Mouse (Mus musculus) heart, embryonic 11.5 days (tissue): Measurements from ENCODE around the gene Shc3. TPM values are rescaled to one million over a fixed set of nuclear protein-coding genes. Genes with fewer than 3 reads are reported as not detected.

Experiments used
- ATAC-seq: fragments of 200-750 bp; cut with Nextera tagmentation; replicated peaks from 2 replicates; pipeline ENCODE4 v1.8.0; 2017; ENCODE audit warnings: moderate library complexity; ENCODE audit not compliant: insufficient number of reproducible peaks, low FRiP score, low TSS enrichment
- H3K27ac ChIP-seq: fragments of 300-500 bp; sonication (generic); 2 replicates; pipeline ENCODE4 v1.5.1; 2014; ENCODE audit warnings: mild to moderate bottlenecking, low read depth, low read length
- H3K27me3 ChIP-seq: fragments of 300-500 bp; sonication (generic); 2 replicates; pipeline ENCODE4 v1.6.1; 2014; ENCODE audit warnings: mild to moderate bottlenecking, low read length, mixed read lengths; ENCODE audit not compliant: control insufficient read depth, insufficient read depth
- H3K36me3 ChIP-seq: fragments of 300-500 bp; sonication (generic); 2 replicates; pipeline ENCODE4 v1.6.1; 2014; ENCODE audit warnings: mild to moderate bottlenecking, low read length, moderate library complexity, mixed read lengths; ENCODE audit not compliant: control insufficient read depth, insufficient read depth
- H3K4me1 ChIP-seq: fragments of 300-500 bp; sonication (generic); 2 replicates; pipeline ENCODE4 v1.6.1; 2014; ENCODE audit warnings: low read length; ENCODE audit not compliant: control insufficient read depth, insufficient read depth
- H3K4me2 ChIP-seq: fragments of 300-500 bp; sonication (generic); 2 replicates; pipeline ENCODE4 v1.6.1; 2014; ENCODE audit warnings: mild to moderate bottlenecking, moderate library complexity
- H3K4me3 ChIP-seq: fragments of 300-500 bp; sonication (generic); 2 replicates; pipeline ENCODE4 v1.5.1; 2014; ENCODE audit warnings: low read depth, low read length
- H3K9ac ChIP-seq: fragments of 300-500 bp; sonication (generic); 2 replicates; pipeline ENCODE4 v1.6.1; 2014; ENCODE audit warnings: mild to moderate bottlenecking, low read depth, low read length, moderate library complexity
- H3K9me3 ChIP-seq: fragments of 300-500 bp; sonication (generic); replicated peaks from 2 replicates; pipeline ENCODE4 v1.6.1; 2016; ENCODE audit warnings: low read length; ENCODE audit not compliant: control insufficient read depth
- WGBS: fragments of 180-500 bp; shearing (Covaris S2); extraction: QIAGEN DNeasy Blood & Tissue Kit; methylation state at CpG from one replicate; pipeline ENCODE4 v1.1.7; 2014; ENCODE audit not compliant: insufficient replicate concordance; 5-methylcytosine and 5-hydroxymethylcytosine counted together
- polyA plus RNA-seq: library from polyadenylated mRNA; unstranded; fragments of >200 nt; fragmentation: Nextera tagmentation; extraction: Ambion mirVana; gene quantifications from 2 replicates; pipeline ENCODE4 v1.2.1, GENCODE M21; 2014

Shc3 gene
- polyA plus RNA-seq, 1 experiment from 2014 or later, result 0.31 TPM

- peaks cover 4% of the 10 kb centered on the region; the same call in 1 of the 2 replicates for H3K36me3 ChIP-seq
- no peak overlapping the region for H3K9ac ChIP-seq
- ATAC-seq, result no peak
- H3K27ac ChIP-seq, result no peak overlapping the region
- 80% methylated on average over 11 of the region's 11 CpGs for WGBS
- H3K4me3 ChIP-seq, result no peak overlapping the region
- no peaks in the 10 kb centered on the region; the same call in 1 of the 2 replicates for H3K9me3 ChIP-seq
- H3K4me2 ChIP-seq, result no peak overlapping the region
- peaks cover 4% of the 10 kb centered on the region; the same call in 1 of the 2 replicates for H3K4me1 ChIP-seq
- H3K27me3 ChIP-seq, result no peaks in the 10 kb centered on the region
Observed at GRCm38 (mm10) chr13:51416727-51417126, 152.5 kb downstream of the Shc3 start.

- Histone ChIP-seq H3K4me3 (no peak overlapping the region), H3K9me3 (no peaks in the 10 kb centered on the region; the same call in 1 of the 2 replicates), H3K27me3 (no peaks in the 10 kb centered on the region; the same call in 1 of the 2 replicates), H3K27ac (no peak overlapping the region), H3K4me1 (peaks cover 11% of the 10 kb centered on the region), H3K36me3 (peaks cover 4% of the 10 kb centered on the region; the same call in 1 of the 2 replicates), H3K9ac (no peak overlapping the region), H3K4me2 (no peak overlapping the region)
- no peak for ATAC-seq
- WGBS, result 58% methylated on average over 3 of the region's 3 CpGs
Observed at GRCm38 (mm10) chr13:51413461-51413860, 155.8 kb downstream of the Shc3 start.

GRCm38 (mm10) chr13:51411696-51412430 is 157.4 kb downstream of the Shc3 start:
- H3K27ac ChIP-seq, result no peak overlapping the region
- no peak for ATAC-seq
- H3K36me3 ChIP-seq, result 0 out of 2 replicates have a peak, but pooled peaks cover 4% of the 10 kb centered on the region
- H3K4me3 ChIP-seq, result no peak overlapping the region; the same call in 1 of the 2 replicates
- peaks cover 8% of the 10 kb centered on the region for H3K4me1 ChIP-seq
- H3K27me3 ChIP-seq, result peaks cover 3% of the 10 kb centered on the region
- WGBS, result 36% methylated on average over 12 of the region's 12 CpGs
- 0 out of 2 replicates have a peak overlapping the region, but pooled peaks have one; percentile 24 for H3K9ac ChIP-seq
- peak overlapping the region; percentile 8; the same call in 1 of the 2 replicates for H3K4me2 ChIP-seq
- H3K9me3 ChIP-seq, result no peaks in the 10 kb centered on the region; the same call in 1 of the 2 replicates

- Histone ChIP-seq H3K27me3 (peaks cover 3% of the 10 kb centered on the region), H3K27ac (no peak overlapping the region), H3K9me3 (no peaks in the 10 kb centered on the region; the same call in 1 of the 2 replicates), H3K36me3 (0 out of 2 replicates have a peak, but pooled peaks cover 4% of the 10 kb centered on the region), H3K4me1 (peaks cover 8% of the 10 kb centered on the region), H3K4me3 (no peak overlapping the region; the same call in 1 of the 2 replicates), H3K4me2 (peak overlapping the region; percentile 66), H3K9ac (0 out of 2 replicates have a peak overlapping the region, but pooled peaks have one; percentile 24)
- ATAC-seq, result no peak
- WGBS, result 47% methylated on average over 9 of the region's 9 CpGs
Observed at GRCm38 (mm10) chr13:51411243-51411642, 158.0 kb downstream of the Shc3 start.

- Histone ChIP-seq H3K27ac (no peak overlapping the region), H3K9me3 (no peaks in the 10 kb centered on the region; the same call in 1 of the 2 replicates)
Observed at GRCm38 (mm10) chr13:51409936-51410481, 159.2 kb downstream of the Shc3 start.

GRCm38 (mm10) chr13:51408519-51409001 is 160.7 kb downstream of the Shc3 start, which contains the start of gene S1pr3:
S1pr3 (plus strand) TSS chr13:51408639.
- H3K4me2 ChIP-seq, result peak within 1 kb of the TSS; percentile 66
- peaks cover 8% of the 10 kb centered on the region for H3K4me1 ChIP-seq
- H3K27me3 ChIP-seq, result peaks cover 3% of the 10 kb centered on the region
- no peaks in the 10 kb centered on the region for H3K9me3 ChIP-seq
- H3K27ac ChIP-seq, result no peak within 1 kb of the TSS
- peak within 1 kb of the TSS; percentile 45 for H3K4me3 ChIP-seq
- 1% methylated on average over 33 of the region's 33 CpGs for WGBS
- ATAC-seq, result peak; percentile 56; the same call in 1 of the 2 replicates
- no peaks in the 10 kb centered on the region for H3K36me3 ChIP-seq
- H3K9ac ChIP-seq, result peak within 1 kb of the TSS; percentile 72

More at GRCm38 (mm10) chr13:51409936-51410481, 159.2 kb downstream of the Shc3 start:
- peak overlapping the region; percentile 23 for H3K4me3 ChIP-seq
- H3K9ac ChIP-seq, result no peak overlapping the region
- ATAC-seq, result no peak
- 0 out of 2 replicates have a peak, but pooled peaks cover 2% of the 10 kb centered on the region for H3K36me3 ChIP-seq
- H3K4me2 ChIP-seq, result peak overlapping the region; percentile 66
- peaks cover 3% of the 10 kb centered on the region for H3K27me3 ChIP-seq
- 64% methylated on average over 6 of the region's 6 CpGs for WGBS
- H3K4me1 ChIP-seq, result peaks cover 8% of the 10 kb centered on the region

GRCm38 (mm10) chr13:51407541-51408217 is 161.5 kb downstream of the Shc3 start:
- peak overlapping the region; percentile 66; the same call in 1 of the 2 replicates for H3K4me2 ChIP-seq
- H3K27me3 ChIP-seq, result peaks cover 3% of the 10 kb centered on the region
- no peak overlapping the region for H3K9ac ChIP-seq
- 32% methylated on average over 13 of the region's 13 CpGs for WGBS
- H3K4me3 ChIP-seq, result 0 out of 2 replicates have a peak overlapping the region, but pooled peaks have one; percentile 45
- H3K4me1 ChIP-seq, result peaks cover 8% of the 10 kb centered on the region
- H3K9me3 ChIP-seq, result no peaks in the 10 kb centered on the region
- no peak overlapping the region for H3K27ac ChIP-seq
- H3K36me3 ChIP-seq, result no peaks in the 10 kb centered on the region
- ATAC-seq, result no peak

GRCm38 (mm10) chr13:51405731-51406320 is 163.4 kb downstream of the Shc3 start:
- no peak overlapping the region for H3K27ac ChIP-seq
- no peaks in the 10 kb centered on the region for H3K36me3 ChIP-seq
- H3K9me3 ChIP-seq, result no peaks in the 10 kb centered on the region
- no peak overlapping the region for H3K4me2 ChIP-seq
- H3K4me1 ChIP-seq, result peaks cover under 1% of the 10 kb centered on the region; the same call in 1 of the 2 replicates
- no peak overlapping the region for H3K9ac ChIP-seq
- peaks cover 3% of the 10 kb centered on the region for H3K27me3 ChIP-seq
- no peak for ATAC-seq
- no peak overlapping the region for H3K4me3 ChIP-seq
- 72% methylated on average over 13 of the region's 13 CpGs for WGBS
